Mouse (Mus musculus): ENCODE measurements around the gene Utp3.
"Not testable (repeated sequence)": the region's sequence is repeated elsewhere in the genome, so short reads cannot be mapped to it uniquely, and the experiment has no call there.

DNA sequence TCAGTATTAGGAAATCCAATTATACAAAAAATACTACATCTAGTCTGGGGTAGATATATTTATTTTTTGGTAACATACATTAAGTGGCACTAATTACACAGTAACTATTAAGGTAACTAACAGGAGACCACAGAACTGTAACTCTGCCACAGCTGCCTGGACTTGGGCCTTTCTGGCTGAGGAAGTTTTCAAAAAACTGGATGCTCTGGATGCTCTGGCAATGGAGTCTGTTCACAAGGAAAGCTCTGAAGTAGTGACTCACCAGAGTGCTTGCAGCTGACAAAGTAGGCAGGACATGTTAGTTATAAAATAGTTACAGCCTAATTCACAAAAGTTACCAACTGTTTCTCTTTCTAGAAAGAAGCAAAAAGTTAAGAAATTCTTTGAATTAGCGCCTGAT lies 9.9 kb upstream of the Utp3 start:
- TF ChIP-seq CTCF (IDR thresholded peaks at IDR 0.05; ENCODE audit: control insufficient read depth, insufficient read depth, insufficient replicate concordance, low read depth, low read length); POLR2A (IDR thresholded peaks at IDR 0.05; ENCODE audit: control insufficient read depth, low read depth, low read length): not testable (repeated sequence)
